Mouse (Mus musculus) left cerebral cortex, adult 6 months (tissue): ENCODE results near the gene Col11a2. TPM values are rescaled to one million over a fixed set of nuclear protein-coding genes. Genes with fewer than 3 reads are reported as not detected.

Experiments
- long read RNA-seq, 2 experiments: library from polyadenylated mRNA; unstranded; transcript quantifications; one replicate each; pipeline ENCODE4 v2.0.0; 2019 to 2020
- polyA plus RNA-seq: library from polyadenylated mRNA; unstranded; fragments of <200 nt; fragmentation: Nextera tagmentation; gene quantifications from 2 replicates; pipeline ENCODE4 v1.2.3, GENCODE M21; 2021

The Col11a2 gene
- polyA plus RNA-seq = 0.48 and 0.55 TPM in 2 replicates
- long read RNA-seq, experiment 1, full-length matches to known transcripts = 1 of 12 reads
- long read RNA-seq, experiment 1, partial matches to known transcripts = 10 of 12 reads
- long read RNA-seq, experiment 1, other reads (novel, unspliced or antisense) = 1 of 12 reads
- long read RNA-seq, experiment 2, partial matches to known transcripts = 1 of 2 reads
- long read RNA-seq, experiment 2, other reads (novel, unspliced or antisense) = 1 of 2 reads

GRCm38 (mm10) chr17:34038878-34039561 is at the start of gene Col11a2:
Gene Col11a2 (plus strand): TSS chr17:34039437.

DNA sequence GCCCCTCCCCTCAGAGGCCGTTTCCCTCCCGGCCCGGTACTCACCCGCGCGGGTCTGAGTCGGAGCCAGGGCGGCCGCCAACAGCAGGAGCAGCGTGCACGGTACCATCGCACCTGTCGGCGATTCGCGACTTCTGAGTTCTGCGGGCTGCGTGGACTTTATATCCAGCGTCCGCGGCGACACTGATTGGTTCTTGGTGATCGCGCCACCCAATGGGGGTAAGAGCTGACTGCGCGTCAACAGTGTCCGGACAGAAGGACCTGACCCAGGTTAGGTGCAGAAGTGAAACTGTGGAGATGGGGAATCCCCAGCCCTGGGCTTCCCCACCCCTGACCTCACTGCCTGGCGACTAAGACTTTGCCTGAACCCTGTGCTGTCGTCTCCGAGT is 39.1 kb upstream of the Col11a2 start, which contains the start of gene H2-K1:
TSS of gene H2-K1 (minus strand) at position 198 of the 388 bp plus-strand sequence.

DNA sequence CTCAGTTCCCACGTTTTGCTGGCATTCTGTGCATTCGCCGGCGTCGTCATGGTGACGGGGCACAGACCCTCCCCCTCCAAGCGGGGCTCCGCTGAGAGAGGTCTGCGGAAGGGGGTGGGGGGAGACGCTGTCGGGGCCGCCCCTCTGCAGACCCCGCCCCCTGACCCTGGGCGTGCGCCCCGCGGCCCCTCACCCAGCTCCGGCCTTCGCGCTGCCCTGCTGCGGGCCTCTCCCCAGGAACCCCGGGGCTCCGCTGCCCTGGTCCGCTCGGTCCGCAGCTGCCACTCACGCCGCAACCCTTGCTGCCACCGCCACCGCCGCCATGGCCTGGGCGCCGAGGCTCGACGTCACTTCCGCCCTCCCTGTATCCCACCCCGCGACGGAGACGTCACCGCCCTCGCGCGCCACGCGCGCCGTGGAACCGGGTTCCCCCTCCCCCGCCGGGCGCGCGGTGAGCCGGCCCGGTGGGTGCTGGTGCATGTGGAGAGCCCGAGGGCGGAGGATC is 14.9 kb upstream of the Col11a2 start, which contains the start of gene Ring1:
TSS of gene Ring1 (minus strand) at position 364 of the 505 bp plus-strand sequence.

DNA sequence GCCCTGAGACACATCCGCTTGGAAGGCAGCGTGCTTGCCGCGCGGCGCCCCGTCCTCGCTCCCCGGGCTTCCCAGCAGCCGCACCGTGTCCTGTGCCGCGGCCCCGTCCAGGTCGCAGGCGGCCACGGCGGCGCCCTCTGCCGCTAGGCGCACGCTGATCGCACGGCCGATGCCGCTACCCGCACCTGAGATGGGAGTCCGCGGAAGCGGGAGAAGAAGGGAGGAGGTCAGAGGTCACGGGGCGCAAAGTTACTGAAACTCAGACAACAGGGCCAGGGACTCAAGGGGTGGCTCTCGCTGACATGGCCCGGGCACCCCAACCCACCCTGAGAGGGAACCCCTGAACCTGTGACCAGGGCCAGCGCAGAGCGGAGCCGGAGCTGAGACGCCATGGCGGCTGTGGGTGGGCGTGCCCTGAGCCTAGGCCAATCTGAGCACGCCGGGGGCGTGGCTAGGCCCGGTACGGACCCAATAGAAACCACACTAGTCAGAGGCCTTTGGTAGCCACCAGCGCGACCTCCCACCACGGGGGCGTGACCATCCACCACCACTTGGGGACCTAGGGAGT is 11.5 kb upstream of the Col11a2 start, which contains the start of gene H2-Ke6:
TSS of gene H2-Ke6 (minus strand) at position 405 of the 568 bp plus-strand sequence.

GRCm38 (mm10) chr17:34031465-34032173 is 7.6 kb upstream of the Col11a2 start, which contains the start of the genes Slc39a7 and Rxrb:
Gene Slc39a7 (minus strand): TSS chr17:34031682.
Gene Rxrb (plus strand): TSS chr17:34031812.

GRCm38 (mm10) chr17:34092197-34092875 is 53.1 kb downstream of the Col11a2 start, which contains the start of gene H2-Oa:
Gene H2-Oa (plus strand): TSS chr17:34092340.

Other genes with a start within 250 kb of the Col11a2 start
- gene Kank3, start 228.9 kb upstream of the Col11a2 start, polyA plus RNA-seq = 18.2 and 19.7 TPM in 2 replicates
- gene Rps28, start 214.9 kb upstream of the Col11a2 start, polyA plus RNA-seq = 2,886 and 3,372 TPM in 2 replicates
- gene Ndufa7, start 214.9 kb upstream of the Col11a2 start, polyA plus RNA-seq = 1,006 and 1,076 TPM in 2 replicates
- 45.2 and 56.2 TPM in 2 replicates for gene Cd320, start 196.3 kb upstream of the Col11a2 start, polyA plus RNA-seq
- not detected in 2 replicates for gene Gm7029, start 165.6 kb upstream of the Col11a2 start, polyA plus RNA-seq
- gene Kifc1, start 148.8 kb upstream of the Col11a2 start, polyA plus RNA-seq = 0.23 and 0.25 TPM in 2 replicates
- gene Platr17, start 134.3 kb upstream of the Col11a2 start, polyA plus RNA-seq = 1.5 and 2.0 TPM in 2 replicates
- gene Daxx, start 130.0 kb upstream of the Col11a2 start, polyA plus RNA-seq = 17.9 and 19.4 TPM in 2 replicates
- gene Tapbp, start 123.5 kb upstream of the Col11a2 start, polyA plus RNA-seq = 27.8 and 29.4 TPM in 2 replicates
- 4.8 and 8.5 TPM in 2 replicates for gene Zbtb22, start 123.5 kb upstream of the Col11a2 start, polyA plus RNA-seq
- gene Rgl2, start 109.9 kb upstream of the Col11a2 start, polyA plus RNA-seq = 7.1 and 7.2 TPM in 2 replicates
- 117 and 123 TPM in 2 replicates for gene Pfdn6, start 99.1 kb upstream of the Col11a2 start, polyA plus RNA-seq
- gene Wdr46, start 98.8 kb upstream of the Col11a2 start, polyA plus RNA-seq = 4.5 and 4.8 TPM in 2 replicates
- gene B3galt4, start 87.9 kb upstream of the Col11a2 start, polyA plus RNA-seq = 4.3 and 5.6 TPM in 2 replicates
- gene Vps52, start 83.6 kb upstream of the Col11a2 start, polyA plus RNA-seq = 41.5 and 54.7 TPM in 2 replicates
- gene Rps18, start 83.4 kb upstream of the Col11a2 start, polyA plus RNA-seq = 906 and 922 TPM in 2 replicates
- 29.6 and 37.7 TPM in 2 replicates for gene H2-K1, start 39.1 kb upstream of the Col11a2 start, polyA plus RNA-seq
- 3.4 and 12.5 TPM in 2 replicates for gene Ring1, start 14.8 kb upstream of the Col11a2 start, polyA plus RNA-seq
- 25.9 and 48.5 TPM in 2 replicates for gene H2-Ke6, start 11.4 kb upstream of the Col11a2 start, polyA plus RNA-seq
- gene Slc39a7, start 7.8 kb upstream of the Col11a2 start, polyA plus RNA-seq = 66.0 and 69.8 TPM in 2 replicates
- gene Rxrb, start 7.6 kb upstream of the Col11a2 start, polyA plus RNA-seq = 12.9 and 32.8 TPM in 2 replicates
- gene H2-Oa, start 52.9 kb downstream of the Col11a2 start, polyA plus RNA-seq = 1.2 and 1.6 TPM in 2 replicates
- gene H2-DMa, start 80.1 kb downstream of the Col11a2 start, polyA plus RNA-seq = 32.1 and 36.6 TPM in 2 replicates
- gene Brd2, start 83.2 kb downstream of the Col11a2 start, polyA plus RNA-seq = 42.2 and 74.5 TPM in 2 replicates
- gene H2-DMb2, start 103.9 kb downstream of the Col11a2 start, polyA plus RNA-seq = 0.44 and 0.55 TPM in 2 replicates
- 4.0 and 4.2 TPM in 2 replicates for gene H2-DMb1, start 113.6 kb downstream of the Col11a2 start, polyA plus RNA-seq
- 2.2 and 2.8 TPM in 2 replicates for gene Tap1, start 148.1 kb downstream of the Col11a2 start, polyA plus RNA-seq
- 8.1 and 8.5 TPM in 2 replicates for gene Psmb9, start 148.3 kb downstream of the Col11a2 start, polyA plus RNA-seq
- 21.0 and 24.6 TPM in 2 replicates for gene Psmb8, start 158.3 kb downstream of the Col11a2 start, polyA plus RNA-seq
- 5.6 and 6.8 TPM in 2 replicates for gene Tap2, start 164.1 kb downstream of the Col11a2 start, polyA plus RNA-seq
- gene H2-Ob, start 199.5 kb downstream of the Col11a2 start, polyA plus RNA-seq = 0.55 and 1.3 TPM in 2 replicates
- 7.2 and 13.6 TPM in 2 replicates for gene H2-Ab1, start 218.3 kb downstream of the Col11a2 start, polyA plus RNA-seq
- 3.1 and 6.3 TPM in 2 replicates for gene H2-Aa, start 248.4 kb downstream of the Col11a2 start, polyA plus RNA-seq